Mouse (Mus musculus) kidney, adult 2 months (tissue): ENCODE measurements at regions not wholly inside any gene's neighbourhood (a gene's known extent, or its start where the extent isn't known, plus 50 kb on each side); places are given as distances from the start of the nearest gene placed in this dataset.

Experiments used
- DNase-seq: peaks from one replicate; pipeline ENCODE4 v3.0.0; 2021
- H3K27ac ChIP-seq: fragments of 200-500 bp; 2 replicates; pipeline ENCODE4 v1.5.1; 2012; ENCODE audit warnings: low read depth, low read length, control low read depth, inconsistent platforms; ENCODE audit not compliant: insufficient read depth
- H3K27me3 ChIP-seq: fragments of 200-500 bp; replicated peaks from 2 replicates; pipeline ENCODE4 v1.6.1; 2012; ENCODE audit warnings: mild to moderate bottlenecking, moderate library complexity, low read length, inconsistent platforms; ENCODE audit not compliant: control insufficient read depth, insufficient read depth
- H3K36me3 ChIP-seq: fragments of 200-500 bp; 2 replicates; pipeline ENCODE4 v1.6.1; 2012; ENCODE audit warnings: mild to moderate bottlenecking, moderate library complexity, low read length, inconsistent platforms; ENCODE audit not compliant: control insufficient read depth, insufficient read depth
- H3K4me1 ChIP-seq: fragments of 200-500 bp; 2 replicates; pipeline ENCODE4 v1.6.1; 2011; ENCODE audit warnings: low read length; ENCODE audit not compliant: control insufficient read depth, insufficient read depth
- H3K4me3 ChIP-seq: fragments of 200-500 bp; 2 replicates; pipeline ENCODE4 v1.5.1; 2011; ENCODE audit warnings: mild to moderate bottlenecking, low read depth, low read length, control low read depth; ENCODE audit not compliant: insufficient read depth
- CTCF ChIP-seq: fragments of 200-500 bp; conservative IDR thresholded peaks from 2 replicates; pipeline ENCODE4 v1.5.1; 2011; ENCODE audit warnings: low read depth, mild to moderate bottlenecking, control low read depth, low read length, moderate library complexity, mixed read lengths; ENCODE audit not compliant: insufficient read depth, insufficient read length
- POLR2A ChIP-seq: fragments of 200-500 bp; IDR thresholded peaks from one replicate; pipeline ENCODE4 v1.6.1; 2011; ENCODE audit warnings: low read depth, low read length, control low read depth
- WGBS: fragments of 180-500 bp; shearing (Covaris S2); methylation state at CpG from one replicate; pipeline ENCODE4 v1.1.7; 2018; 5-methylcytosine and 5-hydroxymethylcytosine counted together

- DNase-seq, result no peak
- no peak overlapping the region for H3K27ac ChIP-seq
- no peaks in the 10 kb centered on the region for H3K36me3 ChIP-seq
- H3K4me1 ChIP-seq, result no peaks in the 10 kb centered on the region
- H3K27me3 ChIP-seq, result no peaks in the 10 kb centered on the region
- WGBS, result 85% methylated on average over 10 of the region's 10 CpGs
- H3K4me3 ChIP-seq, result no peak overlapping the region
- no peak for TF ChIP-seq CTCF
- no peak for TF ChIP-seq POLR2A
Measured at GRCm38 (mm10) chr2:43455158-43455873, 99.8 kb upstream of the Kynu start.

- DNase-seq, result no peak
- no peaks in the 10 kb centered on the region for H3K4me1 ChIP-seq
- WGBS, result 73% methylated on average over 3 of the region's 3 CpGs
- H3K36me3 ChIP-seq, result no peaks in the 10 kb centered on the region
- H3K4me3 ChIP-seq, result no peak overlapping the region
- TF ChIP-seq CTCF (no peak), POLR2A (no peak)
- no peaks in the 10 kb centered on the region for H3K27me3 ChIP-seq
- no peak overlapping the region for H3K27ac ChIP-seq
Measured at GRCm38 (mm10) chr2:43469161-43469560, 86.0 kb upstream of the Kynu start.

DNA sequence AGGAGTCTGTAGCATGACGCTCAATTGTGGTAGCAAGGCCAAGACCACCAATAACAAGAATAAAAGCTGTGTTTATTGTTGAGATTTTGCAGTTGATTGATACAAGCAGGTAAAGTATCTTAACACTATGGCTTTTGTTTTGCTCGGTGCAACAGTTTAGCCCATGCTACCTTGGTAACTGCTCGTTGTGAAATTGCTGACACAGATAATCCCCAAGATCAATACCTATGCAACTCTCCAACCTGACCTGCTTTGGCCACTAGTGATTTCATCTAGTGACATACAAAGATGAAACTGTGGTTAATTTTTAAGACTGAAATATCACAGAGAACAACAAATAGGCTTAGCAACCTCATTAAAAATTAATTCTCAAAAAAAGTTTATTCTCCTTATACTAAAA lies 85.2 kb upstream of the Kynu start:
- 89% methylated on average over 3 of the region's 3 CpGs for WGBS
- no peak overlapping the region for H3K4me3 ChIP-seq
- no peak for DNase-seq
- no peaks in the 10 kb centered on the region for H3K4me1 ChIP-seq
- TF ChIP-seq CTCF (no peak), POLR2A (no peak)
- H3K36me3 ChIP-seq, result no peaks in the 10 kb centered on the region
- H3K27ac ChIP-seq, result no peak overlapping the region
- no peaks in the 10 kb centered on the region for H3K27me3 ChIP-seq

GRCm38 (mm10) chr2:43478494-43478893 lies 76.6 kb upstream of the Kynu start:
- Histone ChIP-seq H3K27ac (no peak overlapping the region), H3K27me3 (no peaks in the 10 kb centered on the region), H3K4me1 (no peaks in the 10 kb centered on the region), H3K36me3 (no peaks in the 10 kb centered on the region), H3K4me3 (no peak overlapping the region)
- DNase-seq, result no peak
- TF ChIP-seq CTCF (no peak), POLR2A (no peak)

DNA sequence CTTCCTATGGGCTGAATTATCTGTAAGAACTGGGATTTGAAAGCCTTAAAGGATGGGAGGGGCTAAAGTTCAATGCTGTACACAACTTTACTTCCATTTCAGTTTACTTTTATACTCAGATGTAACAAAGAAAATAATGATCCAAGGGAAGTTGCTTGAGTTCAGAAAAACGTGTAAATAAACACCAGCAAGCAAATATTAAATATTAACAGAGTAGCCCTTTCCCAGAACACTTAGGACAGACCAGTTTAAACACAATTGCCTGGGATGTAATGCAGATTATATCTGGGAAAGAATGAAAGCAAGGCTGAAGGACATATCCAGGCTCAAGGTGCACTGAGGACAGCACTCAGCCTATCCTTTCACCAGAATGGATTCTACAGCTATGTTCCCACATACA lies 75.3 kb upstream of the Kynu start:
- Histone ChIP-seq H3K36me3 (no peaks in the 10 kb centered on the region), H3K27me3 (no peaks in the 10 kb centered on the region), H3K4me1 (no peaks in the 10 kb centered on the region), H3K27ac (no peak overlapping the region), H3K4me3 (no peak overlapping the region)
- 10% methylated on average over 1 of the region's 1 CpGs for WGBS
- peak; percentile 10 for DNase-seq
- TF ChIP-seq POLR2A (no peak), CTCF (no peak)
